Mouse (Mus musculus) E14TG2a.4 (cell line): ENCODE results near the gene Gimd1.

Source experiments
- CTCF ChIP-seq: conservative IDR thresholded peaks from 2 replicates; pipeline ENCODE4 v1.5.1; 2014; ENCODE audit warnings: low read length
- NANOG ChIP-seq: IDR thresholded peaks from 2 replicates; pipeline ENCODE4 v1.6.1; 2014; ENCODE audit warnings: borderline replicate concordance, low read length, mixed read lengths
- POU5F1 ChIP-seq: IDR thresholded peaks from 2 replicates; pipeline ENCODE4 v1.6.1; 2014; ENCODE audit warnings: low read length, borderline replicate concordance

DNA sequence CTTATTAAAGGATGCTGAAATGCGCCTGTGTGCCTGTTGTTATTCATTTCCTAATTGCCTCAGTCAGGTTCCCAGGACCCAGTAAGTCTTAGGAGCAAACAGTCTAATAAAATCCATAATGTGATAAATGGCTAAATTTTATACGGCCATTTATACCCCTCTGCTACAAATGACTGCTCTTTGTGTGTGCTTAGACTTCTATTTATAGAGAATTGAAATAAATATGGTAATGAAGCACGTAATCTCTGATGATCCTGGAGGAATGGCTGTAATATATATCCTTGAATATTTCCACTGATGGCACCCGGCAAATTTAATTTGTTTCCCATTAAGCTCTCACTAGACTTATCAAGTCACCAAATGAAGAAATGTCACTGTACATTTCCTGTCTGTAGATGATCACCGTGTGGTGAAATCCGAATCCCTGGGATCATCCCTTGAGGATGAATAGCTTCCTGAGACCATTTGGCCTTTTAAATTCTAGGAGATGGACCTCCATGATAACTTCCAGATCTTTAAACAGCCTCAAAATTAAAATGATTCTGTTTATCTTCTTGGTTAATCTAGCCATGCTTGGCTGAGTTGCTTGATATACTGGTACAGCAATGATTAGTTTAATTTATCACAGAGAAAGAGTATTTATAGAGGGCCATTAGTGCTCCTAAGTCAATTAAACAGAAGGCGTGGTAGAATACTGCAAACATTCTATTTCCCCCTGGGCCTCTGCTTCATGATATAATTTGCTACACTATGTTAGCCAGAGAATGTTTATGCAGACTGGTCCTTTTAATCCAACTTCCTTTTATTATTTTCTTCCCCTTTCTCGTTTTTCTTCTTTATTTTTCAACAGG lies 44.3 kb upstream of the Gimd1 start:
- TF ChIP-seq CTCF = no peak
- no peak for TF ChIP-seq NANOG
- TF ChIP-seq POU5F1 = no peak
